Mouse (Mus musculus) embryonic facial prominence, embryonic 10.5 days (tissue): Measurements from ENCODE around the gene Gramd4. TPM values are rescaled to one million over a fixed set of nuclear protein-coding genes. Genes with fewer than 3 reads are reported as not detected.
"Not testable (repeated sequence)": the region's sequence is repeated elsewhere in the genome, so short reads cannot be mapped to it uniquely, and the experiment has no call there.

Source experiments
- DNase-seq: peaks from one replicate; pipeline ENCODE4 v3.0.0-alpha.2; 2017; ENCODE audit warnings: low spot score
- H3K27ac ChIP-seq: fragments of 300-500 bp; sonication (generic); replicated peaks from 2 replicates; pipeline ENCODE4 v1.5.1; 2016; ENCODE audit warnings: mild to moderate bottlenecking
- H3K27me3 ChIP-seq: fragments of 300-500 bp; sonication (generic); replicated peaks from 2 replicates; pipeline ENCODE4 v1.6.1; 2016; ENCODE audit warnings: low read depth, mild to moderate bottlenecking; ENCODE audit not compliant: poor library complexity, severe bottlenecking
- H3K36me3 ChIP-seq: fragments of 300-500 bp; sonication (generic); replicated peaks from 2 replicates; pipeline ENCODE4 v1.6.1; 2016; ENCODE audit warnings: mild to moderate bottlenecking, moderate library complexity
- H3K4me1 ChIP-seq: fragments of 300-500 bp; sonication (generic); 2 replicates; pipeline ENCODE4 v1.6.1; 2016
- H3K4me3 ChIP-seq: fragments of 300-500 bp; sonication (generic); 2 replicates; pipeline ENCODE4 v1.5.1; 2016; ENCODE audit warnings: mild to moderate bottlenecking, moderate library complexity
- H3K9me3 ChIP-seq: fragments of 300-500 bp; sonication (generic); 2 replicates; pipeline ENCODE4 v1.6.1; 2016; ENCODE audit warnings: mild to moderate bottlenecking
- WGBS: fragments of 180-500 bp; shearing (Covaris S2); methylation state at CpG from one replicate; pipeline ENCODE4 v1.1.7; 2016; 5-methylcytosine and 5-hydroxymethylcytosine counted together
- polyA plus RNA-seq: library from polyadenylated mRNA; unstranded; fragments of >200 nt; fragmentation: Nextera tagmentation; extraction: Ambion mirVana; gene quantifications from 2 replicates; pipeline ENCODE4 v1.2.1, GENCODE M21; 2016

The Gramd4 gene
- polyA plus RNA-seq, 1 experiment from 2014 or later: 13.8 TPM

DNA sequence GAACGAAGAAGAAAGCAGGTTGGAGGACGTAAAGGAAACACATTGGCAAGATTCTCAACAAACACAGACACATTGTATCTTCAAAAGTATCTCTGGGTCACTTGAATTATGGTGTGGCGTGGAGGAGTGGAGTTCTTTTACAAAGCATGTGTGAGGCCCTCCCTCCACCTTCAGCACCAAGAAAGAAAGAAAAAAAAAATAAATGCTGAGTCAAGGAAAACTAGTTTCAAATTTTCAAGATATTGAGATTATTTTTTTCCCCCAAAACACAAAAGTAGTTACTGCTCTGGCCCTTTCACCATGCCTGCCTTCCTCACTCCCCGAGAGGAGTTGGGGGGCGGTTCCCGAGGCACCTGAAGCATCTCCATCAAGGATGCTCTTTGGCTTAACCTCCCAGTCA, 121.1 kb downstream of the Gramd4 start:
- DNase-seq: no peak
- Histone ChIP-seq H3K4me3 (no peak overlapping the region), H3K4me1 (peaks cover 46% of the 10 kb centered on the region), H3K27ac (no peak overlapping the region), H3K9me3 (no peaks in the 10 kb centered on the region), H3K36me3 (no peaks in the 10 kb centered on the region), H3K27me3 (peaks cover 3% of the 10 kb centered on the region; the same call in 1 of the 2 replicates)
- WGBS: 91% methylated on average over 6 of the region's 6 CpGs

- Histone ChIP-seq H3K9me3 (no peaks in the 10 kb centered on the region), H3K27me3 (peaks cover 10% of the 10 kb centered on the region), H3K36me3 (no peaks in the 10 kb centered on the region), H3K4me1 (peaks cover 43% of the 10 kb centered on the region), H3K27ac (no peak overlapping the region), H3K4me3 (no peak overlapping the region)
- no peak for DNase-seq
- WGBS: 81% methylated on average over 4 of the region's 4 CpGs
These were observed 122.9 kb downstream of the Gramd4 start for GRCm38 (mm10) chr15:86180427-86180826.

GRCm38 (mm10) chr15:86181321-86181720, 123.8 kb downstream of the Gramd4 start:
- H3K27ac ChIP-seq: not testable (repeated sequence)
- WGBS: 90% methylated on average over 3 of the region's 3 CpGs

DNA sequence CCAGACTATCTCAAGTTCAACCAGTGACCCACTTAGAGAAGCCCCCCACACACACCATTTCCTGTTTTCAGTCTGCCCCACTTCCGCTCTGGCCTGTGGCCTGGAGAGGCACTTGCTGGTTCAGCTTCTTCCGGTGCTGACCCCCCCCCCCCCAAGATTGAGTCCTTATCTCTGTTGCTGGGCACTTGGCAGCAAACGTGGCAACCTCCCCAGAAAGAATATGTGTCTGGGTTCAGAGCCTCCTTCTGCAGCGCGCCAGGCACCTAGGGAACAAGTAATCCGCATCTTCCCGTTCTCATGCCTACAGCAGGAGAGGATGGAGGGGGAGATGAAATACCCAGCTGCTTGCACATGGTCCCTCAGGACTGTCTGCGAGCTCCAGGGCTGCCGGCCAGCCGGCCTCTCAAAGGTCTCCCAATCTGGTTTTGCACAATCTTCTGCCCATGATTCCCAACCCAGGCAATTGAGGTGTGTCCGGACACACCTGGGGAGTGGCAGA, 124.5 kb downstream of the Gramd4 start:
- Histone ChIP-seq H3K27ac (peak overlapping the region; percentile 3; the same call in 1 of the 2 replicates), H3K4me3 (peak overlapping the region; percentile 18; the same call in 1 of the 2 replicates), H3K4me1 (peaks cover 47% of the 10 kb centered on the region), H3K27me3 (peaks cover 20% of the 10 kb centered on the region), H3K36me3 (no peaks in the 10 kb centered on the region), H3K9me3 (no peaks in the 10 kb centered on the region)
- DNase-seq: no peak
- WGBS: 54% methylated on average over 11 of the region's 11 CpGs

More at GRCm38 (mm10) chr15:86181321-86181720, 123.8 kb downstream of the Gramd4 start:
- H3K9me3 ChIP-seq, H3K4me3 ChIP-seq, H3K36me3 ChIP-seq, DNase-seq: not testable (repeated sequence)
- peaks cover 48% of the 10 kb centered on the region for H3K4me1 ChIP-seq
- peaks cover 13% of the 10 kb centered on the region for H3K27me3 ChIP-seq

DNA sequence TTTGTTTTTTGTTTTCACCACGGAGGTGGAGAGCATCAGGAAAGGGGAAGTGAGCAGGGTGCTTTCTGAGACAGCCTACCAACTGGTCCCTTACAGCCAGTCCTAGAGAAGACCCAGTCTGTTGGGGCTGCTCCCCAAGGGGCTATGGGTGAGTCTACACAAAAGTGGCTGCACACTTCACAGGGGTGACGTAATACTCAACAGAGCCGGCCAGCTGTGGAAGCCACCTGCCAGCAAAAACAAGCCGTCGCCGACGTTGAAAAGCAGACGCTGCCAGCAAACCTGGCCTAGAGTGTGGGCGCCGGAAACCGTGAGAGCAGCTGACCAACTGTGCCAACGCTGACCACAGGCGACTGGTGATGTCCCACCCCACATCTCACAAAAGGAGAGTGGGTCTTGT, 125.2 kb downstream of the Gramd4 start:
- 69% methylated on average over 13 of the region's 13 CpGs for WGBS
- no peak for DNase-seq
- peaks cover 20% of the 10 kb centered on the region for H3K27me3 ChIP-seq
- H3K27ac ChIP-seq: peak overlapping the region; percentile 3; the same call in 1 of the 2 replicates
- no peaks in the 10 kb centered on the region for H3K36me3 ChIP-seq
- no peaks in the 10 kb centered on the region for H3K9me3 ChIP-seq
- H3K4me1 ChIP-seq: peaks cover 43% of the 10 kb centered on the region
- no peak overlapping the region for H3K4me3 ChIP-seq

- Histone ChIP-seq H3K4me1 (peaks cover 49% of the 10 kb centered on the region), H3K27ac (no peak overlapping the region), H3K36me3 (no peaks in the 10 kb centered on the region), H3K9me3 (no peaks in the 10 kb centered on the region), H3K27me3 (peaks cover 20% of the 10 kb centered on the region), H3K4me3 (no peak overlapping the region)
- 91% methylated on average over 8 of the region's 8 CpGs for WGBS
- DNase-seq: no peak
These were observed 126.0 kb downstream of the Gramd4 start for GRCm38 (mm10) chr15:86183484-86183883.

- peaks cover 55% of the 10 kb centered on the region for H3K4me1 ChIP-seq
- H3K36me3 ChIP-seq: no peaks in the 10 kb centered on the region
- DNase-seq: no peak
- H3K9me3 ChIP-seq: no peaks in the 10 kb centered on the region
- H3K27me3 ChIP-seq: peaks cover 20% of the 10 kb centered on the region
- peak overlapping the region; percentile 73 for H3K4me3 ChIP-seq
- WGBS: 66% methylated on average over 5 of the region's 5 CpGs
- H3K27ac ChIP-seq: no peak overlapping the region
These were observed 126.6 kb downstream of the Gramd4 start for GRCm38 (mm10) chr15:86184071-86184470.

DNA sequence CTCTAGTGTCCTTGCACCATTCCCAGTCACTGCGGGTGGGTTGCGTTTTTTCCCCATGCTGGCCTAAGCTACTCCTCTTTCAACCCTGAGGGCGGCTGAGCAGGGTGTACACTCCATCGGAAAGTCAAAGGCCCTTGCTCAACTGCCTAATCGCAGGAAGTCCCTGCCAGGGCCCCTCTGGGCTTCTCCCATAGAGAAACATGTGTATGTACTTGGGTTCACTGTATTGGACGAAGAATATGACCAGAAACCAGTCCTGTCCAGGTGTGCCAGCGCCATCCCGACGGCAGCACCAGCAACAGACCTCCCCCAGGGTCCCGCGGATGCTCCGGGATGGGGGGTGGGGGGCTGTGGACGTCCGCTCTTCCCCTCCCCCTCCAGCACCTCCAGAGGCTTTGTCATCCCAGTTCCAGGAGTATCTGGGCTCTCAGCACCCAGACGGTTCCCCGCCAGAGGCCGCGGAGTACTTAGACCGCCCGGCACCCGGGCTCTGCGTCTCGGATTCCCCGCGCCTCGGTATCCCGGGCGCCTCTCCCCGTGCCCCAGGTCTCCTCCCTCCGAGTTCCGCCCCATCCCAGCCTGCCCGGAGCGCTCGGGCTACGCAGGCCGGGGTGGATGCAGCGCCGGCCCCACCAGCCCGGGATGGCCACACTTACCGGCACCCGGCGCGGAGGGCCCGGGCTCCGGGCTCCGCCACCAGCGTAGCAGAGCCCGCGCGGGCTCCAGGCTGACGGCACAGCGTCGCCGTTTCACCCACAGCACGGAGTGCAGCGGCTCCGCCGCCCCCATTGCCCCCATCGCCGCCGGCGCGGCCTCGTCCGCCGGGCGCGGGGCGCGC, 127.6 kb downstream of the Gramd4 start:
- DNase-seq: peak; percentile 75
- Histone ChIP-seq H3K4me1 (peaks cover 61% of the 10 kb centered on the region), H3K9me3 (no peaks in the 10 kb centered on the region), H3K4me3 (peak overlapping the region; percentile 73), H3K27me3 (peaks cover 20% of the 10 kb centered on the region), H3K27ac (peak overlapping the region; percentile 93), H3K36me3 (no peaks in the 10 kb centered on the region)
- under 1% methylated on average over 69 of the region's 70 CpGs for whole genome bisulfite sequencing

GRCm38 (mm10) chr15:86185689-86186569, 128.4 kb downstream of the Gramd4 start, which contains the start of gene Cerk:
Gene Cerk, minus strand, starts transcription at chr15:86186141.
- DNase-seq: peak; percentile 71
- peak within 1 kb of the TSS; percentile 93 for H3K27ac ChIP-seq
- no peaks in the 10 kb centered on the region for H3K36me3 ChIP-seq
- H3K4me3 ChIP-seq: peak within 1 kb of the TSS; percentile 73
- 3% methylated on average over 43 of the region's 43 CpGs for WGBS
- H3K27me3 ChIP-seq: peaks cover 20% of the 10 kb centered on the region
- no peaks in the 10 kb centered on the region for H3K9me3 ChIP-seq
- peaks cover 61% of the 10 kb centered on the region for H3K4me1 ChIP-seq

GRCm38 (mm10) chr15:86186686-86187085, 129.2 kb downstream of the Gramd4 start:
- DNase-seq: no peak
- Histone ChIP-seq H3K9me3 (no peaks in the 10 kb centered on the region), H3K36me3 (no peaks in the 10 kb centered on the region), H3K27ac (no peak overlapping the region), H3K27me3 (peaks cover 20% of the 10 kb centered on the region), H3K4me1 (peaks cover 60% of the 10 kb centered on the region), H3K4me3 (no peak overlapping the region; the same call in 1 of the 2 replicates)
- 38% methylated on average over 3 of the region's 3 CpGs for WGBS
